Mouse (Mus musculus) embryo, embryonic 10.5 days (tissue): ENCODE results near the gene Fbrsl1.

Experiments used
- DNase-seq: peaks from one replicate; pipeline ENCODE4 v3.0.0-alpha.2; 2015; ENCODE audit warnings: low spot score

The Fbrsl1 gene

GRCm38 (mm10) chr5:110448436-110449134 is at the start of gene Fbrsl1:
Gene Fbrsl1, minus strand, starts transcription at chr5:110448503.
- DNase-seq, result peak; percentile 99

- DNase-seq, result peak; percentile 66
Measured at GRCm38 (mm10) chr5:110498071-110498470, 49.8 kb upstream of the Fbrsl1 start.

- DNase-seq, result no peak
Measured at GRCm38 (mm10) chr5:110497556-110497955, 49.3 kb upstream of the Fbrsl1 start.

GRCm38 (mm10) chr5:110495051-110495450 is 46.7 kb upstream of the Fbrsl1 start:
- no peak for DNase-seq

GRCm38 (mm10) chr5:110494396-110494795 is 46.1 kb upstream of the Fbrsl1 start:
- no peak for DNase-seq

GRCm38 (mm10) chr5:110493785-110494184 is 45.5 kb upstream of the Fbrsl1 start:
- DNase-seq, result peak; percentile 87

- no peak for DNase-seq
Measured at GRCm38 (mm10) chr5:110489639-110490038, 41.3 kb upstream of the Fbrsl1 start.

- DNase-seq, result no peak
Measured at GRCm38 (mm10) chr5:110487943-110488342, 39.6 kb upstream of the Fbrsl1 start.

- peak; percentile 75 for DNase-seq
Measured at GRCm38 (mm10) chr5:110486674-110487334, 38.5 kb upstream of the Fbrsl1 start.

- no peak for DNase-seq
Measured at GRCm38 (mm10) chr5:110484711-110485110, 36.4 kb upstream of the Fbrsl1 start.

- peak; percentile 25 for DNase-seq
Measured at GRCm38 (mm10) chr5:110479228-110479627, 30.9 kb upstream of the Fbrsl1 start.

- DNase-seq, result no peak
Measured at GRCm38 (mm10) chr5:110474156-110474555, 25.9 kb upstream of the Fbrsl1 start.

- peak; percentile 33 for DNase-seq
Measured at GRCm38 (mm10) chr5:110472834-110473233, 24.5 kb upstream of the Fbrsl1 start.

GRCm38 (mm10) chr5:110471981-110472476 is 23.7 kb upstream of the Fbrsl1 start:
- no peak for DNase-seq

GRCm38 (mm10) chr5:110471285-110471684 is 23.0 kb upstream of the Fbrsl1 start:
- DNase-seq, result no peak

GRCm38 (mm10) chr5:110469227-110469925 is 21.1 kb upstream of the Fbrsl1 start:
- no peak for DNase-seq

GRCm38 (mm10) chr5:110468296-110468695 is 20.0 kb upstream of the Fbrsl1 start:
- DNase-seq, result no peak

GRCm38 (mm10) chr5:110467725-110468124 is 19.4 kb upstream of the Fbrsl1 start:
- DNase-seq, result no peak

GRCm38 (mm10) chr5:110466531-110467424 is 18.5 kb upstream of the Fbrsl1 start:
- no peak for DNase-seq

GRCm38 (mm10) chr5:110462646-110463045 is 14.3 kb upstream of the Fbrsl1 start:
- no peak for DNase-seq

GRCm38 (mm10) chr5:110458936-110459335 is 10.6 kb upstream of the Fbrsl1 start:
- DNase-seq, result no peak

- DNase-seq, result no peak
Measured at GRCm38 (mm10) chr5:110455272-110455671, 7.0 kb upstream of the Fbrsl1 start.
